Mouse (Mus musculus) gastrocnemius, postnatal 25 days (tissue): ENCODE results near the gene Cmtm4. TPM values are rescaled to one million over a fixed set of nuclear protein-coding genes. Genes with fewer than 3 reads are reported as not detected.

Experiments used
- DNase-seq: peaks from one replicate; pipeline ENCODE4 v3.0.0; 2022
- total RNA-seq, 2 experiments: library from RNA; stranded (reverse); gene quantifications; 1 replicate in 1 of 2; 2 replicates in 1 of 2; pipeline ENCODE4 v1.2.3; 2021

Cmtm4 gene
- total RNA-seq, 2 experiments from 2014 or later: 3.7 to 4.1 TPM

DNA sequence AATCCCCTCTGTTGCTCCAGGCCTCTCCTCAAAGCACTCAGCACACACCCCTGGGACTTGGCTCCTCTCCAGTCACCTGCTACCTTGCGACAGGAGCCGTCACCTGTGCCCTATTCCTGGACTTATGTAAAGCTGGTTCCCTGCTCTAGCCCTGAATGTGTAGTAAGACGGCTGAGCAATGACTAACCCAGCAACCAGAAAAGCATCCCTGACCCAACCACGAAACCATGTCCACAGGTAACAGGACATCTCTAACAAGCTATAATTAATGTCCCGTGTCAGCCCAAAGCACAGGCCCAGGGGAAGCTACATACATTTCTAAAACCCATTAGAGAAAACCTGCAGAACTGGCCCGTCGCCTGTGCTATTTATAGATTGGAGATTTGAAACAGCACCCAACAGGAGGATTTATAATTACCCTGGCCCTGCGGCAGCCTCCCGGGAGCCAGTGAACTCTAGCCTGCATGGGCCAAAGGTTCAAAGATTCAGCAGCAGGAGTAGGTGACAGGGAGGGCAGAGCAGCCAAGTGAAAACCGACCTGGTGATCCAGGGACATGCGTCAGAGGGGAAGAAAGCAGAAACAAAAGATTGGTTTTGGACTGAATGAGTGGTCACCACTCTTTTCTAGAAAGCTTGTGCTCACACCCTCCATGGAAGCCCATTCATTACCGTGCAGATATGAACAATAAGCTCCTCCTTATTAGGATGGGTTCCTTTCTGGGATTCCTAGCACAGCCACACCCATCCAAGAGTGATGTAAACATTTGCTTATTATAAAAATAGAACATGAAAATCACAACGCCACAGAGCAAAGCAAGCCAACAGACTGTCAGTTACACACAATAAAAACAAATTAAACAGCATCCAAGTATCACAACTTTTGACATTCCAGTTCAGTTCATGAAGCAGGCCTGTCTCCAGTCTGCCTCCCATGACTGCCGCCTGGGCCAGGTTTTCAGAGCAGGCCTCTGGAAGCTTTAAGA, 20.5 kb downstream of the Cmtm4 start:
- peak; percentile 50 for DNase-seq

DNA sequence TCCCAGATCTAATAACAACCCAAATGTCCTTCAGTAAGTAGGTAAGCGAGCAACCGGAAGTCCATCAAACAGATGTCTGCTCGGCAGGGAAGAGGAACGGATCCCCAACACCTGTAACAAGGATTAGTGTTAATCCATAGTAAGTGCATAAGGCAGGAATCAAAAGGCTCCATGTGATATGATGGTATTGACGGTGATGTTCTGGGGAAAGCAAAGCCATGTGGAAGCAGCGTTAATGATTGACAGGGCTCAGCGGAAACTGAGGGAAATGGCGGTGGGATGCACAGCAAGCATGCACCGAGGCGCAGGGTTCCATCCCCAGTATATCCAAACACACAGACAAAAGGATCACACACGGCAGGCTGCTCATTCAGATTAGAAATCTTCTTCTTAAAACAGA, 21.3 kb downstream of the Cmtm4 start:
- DNase-seq: no peak

DNA sequence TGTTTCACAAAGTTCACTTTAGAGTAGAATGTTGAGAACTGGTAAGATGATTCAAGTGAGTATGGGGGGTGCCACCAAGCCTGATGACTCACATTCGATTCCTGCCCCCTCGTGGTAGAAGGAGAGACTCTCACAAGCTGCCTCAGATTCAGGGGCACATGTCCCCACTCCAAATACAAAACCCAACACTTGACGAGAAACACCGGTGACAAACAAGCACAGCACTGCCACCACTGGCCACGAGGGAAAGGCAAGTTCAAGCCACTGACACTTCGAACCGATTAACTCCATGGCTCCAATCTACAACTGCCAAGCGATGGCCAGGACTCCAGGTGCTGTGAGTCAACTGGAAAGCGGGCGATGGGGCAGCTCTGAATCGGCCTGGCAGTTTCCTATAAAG, 21.8 kb downstream of the Cmtm4 start:
- DNase-seq: no peak

DNA sequence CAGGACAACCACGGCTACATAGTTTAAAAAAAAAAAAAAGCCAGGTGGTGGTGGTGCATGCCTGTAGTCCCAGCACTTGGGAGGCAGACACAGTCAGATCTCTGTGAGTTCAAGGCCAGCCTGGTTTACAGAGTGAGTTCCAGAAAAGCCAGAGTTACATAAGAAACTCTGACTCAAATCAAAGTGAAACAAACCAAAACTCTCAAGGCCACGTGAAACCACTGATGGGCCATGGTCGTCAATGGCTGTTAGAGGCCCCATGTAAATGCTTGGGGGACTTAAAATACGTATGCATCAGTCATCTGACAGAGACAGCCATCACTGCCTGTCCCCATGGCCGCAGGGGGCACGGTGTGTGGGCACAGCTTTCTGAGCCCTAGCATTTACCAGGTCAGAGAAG, 24.5 kb downstream of the Cmtm4 start:
- DNase-seq: no peak

DNA sequence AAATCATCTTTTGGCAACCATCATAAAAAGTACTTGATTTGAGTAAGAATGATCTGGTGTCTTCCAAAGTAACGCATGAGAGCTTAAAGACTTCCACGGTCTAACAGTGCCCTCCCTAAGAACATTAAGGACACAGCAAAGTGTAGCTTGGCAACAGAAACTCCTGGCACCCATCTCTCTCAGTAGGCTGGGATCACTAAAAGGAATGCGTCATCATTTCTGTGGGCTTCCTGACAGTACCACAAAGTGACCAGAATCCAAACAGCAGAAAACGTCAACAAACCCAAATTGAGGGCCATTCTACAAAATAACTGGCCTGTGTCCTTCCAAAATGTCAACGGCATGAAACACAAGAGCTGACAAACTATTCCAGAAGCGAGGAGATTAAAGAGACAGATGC, 25.5 kb downstream of the Cmtm4 start:
- peak; percentile 22 for DNase-seq

DNA sequence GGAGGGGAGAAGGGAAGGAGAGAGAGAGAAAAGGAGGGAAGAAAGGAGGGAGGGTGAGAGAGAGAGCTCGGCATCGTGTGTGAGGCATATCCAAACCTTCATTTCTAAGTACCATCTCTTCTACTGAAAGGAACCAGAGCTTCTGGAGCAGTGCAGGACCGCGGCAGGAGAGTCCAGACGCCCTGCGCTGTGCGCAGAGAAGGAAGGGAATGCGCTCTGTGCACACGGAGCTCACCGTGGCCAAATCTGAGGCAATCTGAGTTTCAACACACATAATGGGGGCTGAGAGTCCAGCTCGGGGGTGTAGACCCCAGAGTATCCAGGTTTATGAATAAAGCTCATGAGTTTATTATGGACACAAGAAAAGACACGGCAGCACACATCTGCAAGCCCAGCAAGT, 26.0 kb downstream of the Cmtm4 start:
- no peak for DNase-seq

DNA sequence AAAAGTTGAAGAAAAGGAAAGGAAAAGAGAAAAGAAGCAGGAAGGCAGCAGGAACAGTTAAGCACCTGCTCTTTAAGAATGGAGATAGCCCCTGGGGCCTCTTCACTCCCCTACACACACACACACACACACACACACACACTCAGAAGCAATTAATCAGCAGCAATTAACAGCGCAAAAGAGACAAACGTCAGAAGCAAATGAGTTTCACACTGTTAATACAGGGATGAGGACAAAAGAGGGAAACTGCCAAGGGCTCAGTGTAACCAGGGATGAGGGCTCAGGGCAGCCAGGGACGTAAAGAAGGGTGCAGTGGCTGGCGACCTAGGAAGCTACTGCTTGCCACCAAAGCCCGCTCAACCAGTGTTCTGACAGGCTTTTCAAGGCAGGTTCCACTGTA, 28.2 kb downstream of the Cmtm4 start:
- DNase-seq: no peak

DNA sequence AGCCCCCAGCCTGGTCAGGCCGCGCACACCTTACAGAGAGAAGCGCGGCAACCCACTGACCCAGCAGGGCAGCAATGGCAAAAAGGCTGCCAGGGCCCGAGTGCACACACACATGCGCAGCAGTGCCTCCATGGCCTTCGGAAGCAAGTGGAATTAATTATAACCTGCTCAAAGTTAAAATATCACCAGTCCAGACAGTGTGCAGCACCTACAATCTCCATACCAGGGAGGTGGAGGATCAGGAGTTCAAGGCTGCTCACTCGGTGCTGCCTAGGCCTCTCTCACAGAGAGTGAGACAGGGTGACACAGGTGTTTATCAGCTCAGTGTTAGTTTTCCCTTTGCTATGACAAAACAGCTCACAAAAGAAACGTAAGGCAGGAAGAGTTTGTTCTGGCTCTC, 29.9 kb downstream of the Cmtm4 start:
- DNase-seq: no peak

DNA sequence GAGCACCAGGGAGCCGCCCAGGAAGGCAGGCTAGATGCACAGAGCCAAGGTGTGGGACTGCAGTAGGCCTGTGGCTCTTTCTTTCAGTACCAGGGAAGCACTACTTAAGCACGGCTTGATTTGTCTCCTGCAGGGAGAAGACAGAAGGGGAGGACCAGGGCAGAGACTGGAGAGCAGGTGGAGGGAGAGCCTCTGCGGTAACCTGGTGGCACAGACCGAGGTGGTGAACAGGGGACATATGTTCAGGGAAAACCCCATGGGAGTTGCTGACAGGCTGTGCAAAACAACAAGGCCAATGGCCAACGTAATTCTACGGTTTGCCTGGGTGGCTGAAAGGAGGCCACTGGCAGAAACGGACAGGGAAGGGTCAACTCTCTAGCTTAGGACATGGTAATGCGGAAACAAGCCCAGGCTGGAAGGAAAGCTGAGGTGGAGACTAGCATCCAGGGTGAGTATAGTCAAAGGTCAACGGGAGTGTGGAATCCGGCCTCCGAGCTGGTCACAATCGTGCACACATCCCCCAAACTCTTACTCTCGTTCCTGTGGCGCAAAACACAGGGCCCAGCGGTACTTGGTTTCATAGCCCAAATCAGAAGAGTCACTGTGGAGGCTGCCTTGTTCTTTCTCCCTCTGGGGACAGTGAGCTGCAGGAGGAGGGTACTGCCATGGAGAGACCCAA, 35.7 kb downstream of the Cmtm4 start:
- DNase-seq: no peak

DNA sequence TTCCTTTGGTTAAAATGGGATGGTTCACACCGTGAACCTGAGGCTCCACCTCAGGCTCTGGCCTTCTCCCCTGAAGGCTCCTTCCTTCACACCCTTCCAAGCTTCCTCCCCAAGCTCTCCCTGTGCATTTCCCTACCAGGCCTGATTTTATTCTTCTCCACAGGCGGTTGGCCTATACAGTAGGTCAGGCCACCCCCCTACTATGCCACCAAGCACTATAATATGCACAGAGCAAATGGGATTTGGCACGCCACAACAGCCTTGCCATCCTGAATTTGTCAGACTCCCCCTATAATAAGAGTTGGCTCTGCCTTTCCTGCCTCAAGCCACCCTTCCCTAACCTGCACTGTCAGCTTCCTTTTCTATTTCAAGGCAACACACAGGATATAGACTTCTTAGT, 37.0 kb downstream of the Cmtm4 start:
- DNase-seq: no peak

DNA sequence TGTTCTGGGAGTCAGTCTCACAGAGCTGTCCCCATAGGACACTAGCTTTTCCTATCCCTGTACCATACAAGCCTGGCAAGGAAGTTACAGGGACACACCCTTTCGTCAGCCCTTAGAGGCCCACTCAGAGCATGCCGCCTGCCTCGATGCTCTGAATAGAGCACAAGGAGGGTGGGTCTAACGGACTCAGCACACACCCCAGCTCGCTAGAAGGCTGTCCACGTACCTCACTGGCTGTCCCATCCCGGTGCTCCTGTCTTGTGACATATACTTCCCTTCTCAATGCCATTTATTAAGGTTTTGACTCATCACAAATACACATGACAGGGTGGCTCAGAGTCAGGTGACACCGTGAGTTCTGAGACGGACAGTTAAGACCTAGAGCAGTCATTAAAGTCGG, 41.1 kb downstream of the Cmtm4 start:
- DNase-seq: no peak

DNA sequence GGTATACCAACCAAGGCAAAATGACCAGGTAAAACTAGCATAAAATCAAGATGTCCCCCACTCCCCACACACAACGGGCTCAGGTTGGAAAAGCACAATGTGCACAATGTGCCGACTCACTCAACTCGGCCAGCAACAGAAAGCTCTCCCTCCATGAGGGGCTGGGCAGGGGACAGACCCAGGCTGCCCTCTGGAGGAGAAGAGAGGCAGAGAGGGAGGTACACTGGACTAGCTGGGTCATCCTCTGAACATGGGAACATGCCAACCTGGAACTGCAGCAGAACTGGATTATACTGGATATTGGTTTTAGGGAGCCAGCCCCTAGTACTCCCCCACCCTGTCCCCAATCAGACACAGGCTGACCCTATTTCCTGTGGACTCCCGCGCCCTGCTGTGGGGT, 42.4 kb downstream of the Cmtm4 start:
- no peak for DNase-seq

DNA sequence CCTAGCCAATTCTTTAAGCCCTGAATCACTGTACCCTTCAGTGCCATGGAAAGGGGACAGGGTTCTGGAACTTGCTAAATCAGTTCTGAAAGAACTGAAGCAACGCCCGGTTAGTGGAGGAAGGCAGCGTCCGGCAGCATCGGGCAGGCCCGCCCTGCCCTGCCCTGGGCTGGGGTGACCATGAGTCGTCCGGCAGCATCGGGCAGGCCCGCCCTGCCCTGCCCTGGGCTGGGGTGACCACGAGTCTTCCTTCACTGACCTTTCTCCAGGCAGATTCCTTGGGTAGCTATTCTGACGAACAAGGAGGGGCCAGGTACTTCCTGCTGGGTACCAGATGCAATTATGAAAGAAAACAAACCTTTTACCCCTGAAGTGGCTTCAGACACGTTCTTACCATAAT, 45.6 kb downstream of the Cmtm4 start:
- DNase-seq: no peak

DNA sequence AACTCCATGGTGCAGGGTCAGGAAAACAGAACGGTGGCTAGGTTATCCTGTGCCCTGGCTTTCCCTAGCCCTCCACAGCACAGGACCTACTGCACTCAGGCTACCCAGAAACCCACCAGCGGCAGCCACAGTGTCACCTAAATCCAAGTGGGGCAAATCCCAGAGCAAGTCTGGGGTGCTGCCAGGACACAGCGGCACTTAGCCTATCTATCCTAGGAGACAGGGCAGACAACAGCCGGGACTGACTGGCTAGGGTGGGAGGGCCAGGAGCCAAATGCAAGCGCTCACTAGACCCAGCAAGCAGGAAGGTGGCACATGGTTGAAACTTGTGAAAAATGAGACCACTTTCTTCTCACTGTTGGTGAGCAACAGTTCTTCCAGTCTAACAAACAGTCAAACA, 46.6 kb downstream of the Cmtm4 start:
- no peak for DNase-seq

DNA sequence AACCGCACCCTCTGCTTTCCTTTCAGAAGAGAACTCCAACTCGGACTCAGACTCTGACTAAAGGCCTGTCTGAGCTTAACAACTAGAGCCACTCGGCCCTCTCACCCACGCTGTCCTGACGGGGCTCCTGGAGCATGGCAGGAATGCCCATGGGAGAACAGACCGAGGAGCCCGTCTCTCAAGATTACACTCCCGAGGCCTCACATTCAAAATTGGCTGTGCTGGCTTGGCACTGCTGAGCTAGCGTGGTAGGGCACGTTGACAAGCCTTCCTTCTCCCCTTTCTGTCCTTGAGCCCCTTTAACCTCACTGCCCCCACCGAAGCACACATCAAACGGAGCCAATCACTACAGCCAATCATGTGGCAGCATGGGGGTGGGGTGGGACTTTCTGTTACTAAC, 48.9 kb downstream of the Cmtm4 start:
- DNase-seq: no peak

DNA sequence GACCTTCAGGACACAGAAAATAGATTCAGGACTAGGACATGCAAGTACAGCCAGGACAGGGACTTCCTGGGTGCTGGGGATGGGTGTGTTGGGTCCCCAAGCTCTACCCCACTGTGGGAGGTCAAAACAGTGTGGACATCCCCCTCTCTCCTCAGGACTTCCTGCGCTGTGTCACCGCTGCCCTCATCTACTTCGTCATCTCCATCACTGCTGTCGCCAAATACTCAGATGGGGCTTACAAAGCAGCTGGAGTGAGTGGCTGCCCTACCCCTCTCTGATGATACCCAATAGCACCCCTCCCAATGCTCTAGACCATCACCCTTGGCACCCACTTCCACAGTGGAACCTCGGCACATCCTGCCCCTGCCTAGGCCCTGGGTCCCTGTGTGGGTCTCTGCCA, 51.0 kb downstream of the Cmtm4 start:
- no peak for DNase-seq

DNA sequence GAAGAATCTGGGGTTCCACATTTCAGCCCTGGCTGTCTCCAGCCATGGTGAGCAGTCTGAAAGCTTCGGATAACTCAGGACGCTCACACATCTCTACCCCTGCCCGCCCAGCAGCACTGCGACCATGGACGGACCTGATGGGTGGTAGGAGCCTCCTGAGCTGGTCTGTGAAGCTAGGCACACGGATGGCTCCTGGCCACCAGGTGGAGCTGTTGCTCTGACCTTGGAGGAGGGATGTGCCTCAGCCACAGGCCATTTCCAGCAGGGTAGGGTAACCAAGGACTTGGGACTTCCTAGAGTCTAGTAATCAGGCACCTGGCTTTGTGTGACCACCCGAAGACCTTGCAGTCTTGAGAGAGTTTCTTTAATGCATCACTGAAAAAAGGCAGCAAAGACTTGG, 51.6 kb downstream of the Cmtm4 start:
- peak; percentile 76 for DNase-seq

DNA sequence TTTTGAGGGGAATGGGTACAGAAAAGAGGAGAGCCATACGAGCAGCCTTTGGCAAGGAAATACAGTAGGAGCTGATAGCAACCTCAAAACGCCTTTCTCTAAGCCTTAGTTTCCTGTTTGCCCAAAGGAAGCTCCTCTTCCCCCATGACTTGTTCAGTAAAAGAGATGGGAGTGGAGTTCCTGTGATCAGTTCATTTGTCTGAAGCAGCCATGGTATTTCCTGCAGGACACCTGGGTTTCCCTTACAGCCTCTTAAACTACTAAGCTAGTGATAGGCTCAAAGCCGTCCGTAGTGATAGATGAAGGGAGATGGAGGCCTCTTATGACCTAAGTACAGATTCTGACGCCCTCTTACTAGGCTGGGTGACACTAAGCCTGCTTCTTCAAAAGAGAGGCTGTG, 53.2 kb downstream of the Cmtm4 start:
- DNase-seq: no peak

DNA sequence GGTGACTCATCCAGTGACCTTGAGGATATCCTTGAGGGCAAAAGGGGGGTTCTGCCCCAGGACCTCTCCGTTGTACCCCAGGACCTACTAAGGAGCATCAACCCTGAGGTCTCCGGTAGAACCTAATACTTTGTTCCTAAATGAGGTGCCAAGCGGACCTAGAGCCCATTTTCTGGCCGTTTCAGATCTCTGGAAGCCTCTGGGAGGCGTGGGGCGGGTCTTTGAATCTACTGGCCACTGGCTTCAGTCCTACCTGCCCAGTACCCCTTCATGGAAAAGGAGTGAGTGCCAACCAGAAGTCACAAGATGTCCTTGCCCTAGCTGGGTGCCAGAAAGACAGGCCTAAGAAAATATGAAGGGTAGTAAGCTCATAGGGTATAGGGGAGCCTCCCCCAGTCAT, 53.9 kb downstream of the Cmtm4 start:
- DNase-seq: no peak

DNA sequence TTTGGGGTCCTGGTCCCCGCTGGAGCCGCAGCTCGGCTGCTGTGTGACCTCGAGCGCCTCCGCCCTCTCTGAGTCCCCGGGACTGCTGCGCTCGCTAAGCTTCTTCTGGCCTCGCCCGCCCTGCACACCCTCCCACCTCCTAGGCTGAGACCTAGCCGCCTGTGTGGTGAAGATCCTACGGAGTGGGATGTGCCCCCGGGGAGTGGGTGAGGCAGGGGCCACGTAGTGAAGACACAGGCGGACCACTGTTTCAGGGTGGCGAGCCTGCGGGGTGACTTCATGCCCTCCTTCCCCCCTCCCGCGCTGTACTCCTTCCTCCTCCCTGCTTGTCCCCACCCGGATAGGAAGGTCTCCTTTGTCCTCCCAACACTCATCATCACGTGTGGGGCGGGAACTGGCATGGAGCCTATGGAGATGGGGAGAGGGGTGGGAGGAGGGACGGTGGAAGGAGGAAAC, 54.5 kb downstream of the Cmtm4 start:
- DNase-seq: peak; percentile 78

DNA sequence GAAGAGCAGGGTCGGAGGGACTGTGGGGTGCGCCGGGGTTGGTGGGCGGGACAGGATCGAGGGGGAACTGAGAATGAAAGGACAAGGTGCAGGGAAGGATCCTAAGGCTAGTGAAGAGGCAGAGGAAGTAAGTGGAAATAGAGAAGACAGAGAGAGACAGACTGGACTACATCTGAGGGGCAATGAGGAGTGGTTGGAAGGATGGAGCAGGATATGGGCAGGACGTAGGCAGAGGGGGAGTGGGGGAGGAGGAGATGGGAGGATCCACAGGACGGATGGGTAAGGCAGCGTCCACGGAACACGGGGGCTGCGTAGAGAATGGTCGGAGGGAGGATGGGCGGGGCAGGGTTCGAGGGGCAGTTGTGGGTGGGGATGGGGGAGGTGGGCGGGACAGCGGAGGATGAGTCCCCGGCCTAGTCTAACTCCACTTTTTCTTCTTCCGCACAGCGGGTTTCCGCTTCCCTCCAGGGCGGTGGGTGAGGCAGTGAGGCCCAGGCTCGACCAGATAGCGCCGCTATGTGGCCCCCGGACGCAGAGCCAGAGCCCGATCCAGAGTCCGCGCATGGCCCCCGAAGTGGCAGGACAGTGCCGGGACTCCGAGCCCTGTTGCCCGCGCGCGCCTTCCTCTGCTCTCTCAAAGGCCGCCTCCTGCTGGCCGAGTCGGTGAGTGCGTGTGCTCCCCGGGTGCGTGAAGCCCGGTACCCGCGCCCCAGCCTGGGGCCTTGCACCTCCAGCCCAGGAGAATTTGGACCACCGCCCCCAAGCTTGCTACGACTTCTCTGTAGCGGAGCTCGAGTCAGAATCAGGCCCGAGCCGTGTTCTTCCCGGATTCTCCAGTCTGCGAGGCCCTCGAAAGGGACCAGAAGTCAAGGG, 55.1 kb downstream of the Cmtm4 start:
- DNase-seq: peak; percentile 78

DNA sequence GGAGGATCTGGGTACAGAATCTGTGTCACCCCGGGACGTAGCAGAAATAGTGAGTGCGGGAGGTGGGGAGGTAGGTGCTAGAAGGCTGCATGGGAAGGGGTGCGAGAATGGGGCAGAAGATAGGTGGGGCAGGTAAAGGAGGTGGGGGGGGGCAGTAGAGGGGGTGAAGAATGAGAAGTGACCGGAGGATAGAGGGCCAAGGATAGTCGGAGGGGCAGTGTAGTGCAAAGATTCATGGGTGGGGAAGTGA, 55.7 kb downstream of the Cmtm4 start:
- no peak for DNase-seq
